Mouse (Mus musculus) CH12.LX (cell line): ENCODE data around the gene Rsl24d1. TPM values are rescaled to one million over a fixed set of nuclear protein-coding genes. Genes with fewer than 3 reads are reported as not detected.

Experiments used
- DNase-seq: peaks from one replicate; pipeline ENCODE4 v3.0.0-alpha.2; 2013; ENCODE audit errors: extremely low read depth
- H3K27ac ChIP-seq: 2 replicates; pipeline ENCODE4 v1.5.1; 2012; ENCODE audit warnings: low read depth, mild to moderate bottlenecking, control low read depth, moderate library complexity; ENCODE audit not compliant: insufficient read depth
- H3K27me3 ChIP-seq: replicated peaks from 2 replicates; pipeline ENCODE3; 2012; ENCODE audit warnings: inconsistent platforms
- H3K36me3 ChIP-seq, 2 experiments: replicated peaks in 1 of 2; 2 replicates each; pipeline versions ENCODE3 to v1.6.1; 2012; ENCODE audit warnings: inconsistent platforms in 1 of 2, low read length in 1 of 2, mild to moderate bottlenecking in 1 of 2, mixed read lengths in 1 of 2, moderate library complexity in 1 of 2; ENCODE audit not compliant: control insufficient read depth in 1 of 2, insufficient read depth in 1 of 2
- H3K4me1 ChIP-seq, 2 experiments: 2 replicates each; pipeline ENCODE4 v1.6.1; 2012; ENCODE audit warnings: inconsistent platforms in 1 of 2, moderate library complexity in 1 of 2; ENCODE audit not compliant: insufficient read depth in 2 of 2, control insufficient read depth in 1 of 2
- H3K4me2 ChIP-seq: 2 replicates; pipeline ENCODE4 v1.6.1; 2012; ENCODE audit warnings: low read depth, mild to moderate bottlenecking, control low read depth; ENCODE audit not compliant: poor library complexity, insufficient read depth, severe bottlenecking
- H3K4me3 ChIP-seq, 3 experiments: fragments of 150-350 bp in 1 of 3; sonication (generic) in 1 of 3; replicated peaks in 1 of 3; 2 replicates each; pipeline versions ENCODE3 to v1.5.1; 2011 to 2012; ENCODE audit warnings: low read depth in 2 of 3, low read length in 2 of 3, mild to moderate bottlenecking in 2 of 3, moderate library complexity in 2 of 3, control low read depth in 1 of 3, improper control_type of control experiment in 1 of 3, inconsistent platforms in 1 of 3, mixed read lengths in 1 of 3; ENCODE audit not compliant: poor library complexity in 1 of 3
- H3K79me2 ChIP-seq: replicated peaks from 2 replicates; pipeline ENCODE4 v1.6.1; 2012; ENCODE audit warnings: mild to moderate bottlenecking, moderate library complexity; ENCODE audit not compliant: control insufficient read depth, poor library complexity, insufficient read depth, severe bottlenecking; ENCODE audit errors: extremely low read depth
- H3K9ac ChIP-seq: 2 replicates; pipeline ENCODE4 v1.6.1; 2012; ENCODE audit warnings: low read depth, mild to moderate bottlenecking, control low read depth, moderate library complexity; ENCODE audit not compliant: insufficient read depth
- H3K9me3 ChIP-seq: replicated peaks from 2 replicates; pipeline ENCODE3; 2012; ENCODE audit warnings: low read length, inconsistent platforms, mixed read lengths
- BHLHE40 ChIP-seq: IDR thresholded peaks from 2 replicates; pipeline ENCODE4 v1.6.1; 2011; ENCODE audit warnings: mild to moderate bottlenecking, low read depth, low read length, improper control_type of control experiment
- CHD2 ChIP-seq: IDR thresholded peaks from 2 replicates; pipeline ENCODE4 v1.6.1; 2011; ENCODE audit warnings: low read length, improper control_type of control experiment
- CTCF ChIP-seq, 2 experiments: IDR thresholded peaks in 1 of 2; conservative IDR thresholded peaks in 1 of 2; 2 replicates each; pipeline ENCODE4 v1.5.1; 2011 to 2012; ENCODE audit warnings: low read depth in 2 of 2, low read length in 2 of 2, improper control_type of control experiment in 1 of 2, inconsistent platforms in 1 of 2, mild to moderate bottlenecking in 1 of 2, moderate library complexity in 1 of 2
- EP300 ChIP-seq: IDR thresholded peaks from 2 replicates; pipeline ENCODE4 v1.6.1; 2011; ENCODE audit warnings: low read length, improper control_type of control experiment
- ETS1 ChIP-seq: conservative IDR thresholded peaks from 2 replicates; pipeline ENCODE4 v1.6.1; 2012; ENCODE audit warnings: low read depth, mild to moderate bottlenecking, inconsistent platforms, low read length, improper control_type of control experiment, moderate library complexity
- GABPA ChIP-seq: IDR thresholded peaks from 2 replicates; pipeline ENCODE4 v1.6.1; 2012; ENCODE audit warnings: low read depth, low read length, improper control_type of control experiment, inconsistent platforms; ENCODE audit not compliant: insufficient replicate concordance
- JUND ChIP-seq: conservative IDR thresholded peaks from 2 replicates; pipeline ENCODE4 v1.6.1; 2011; ENCODE audit warnings: low read depth, low read length, improper control_type of control experiment
- MAFK ChIP-seq: IDR thresholded peaks from 2 replicates; pipeline ENCODE4 v1.6.1; 2011; ENCODE audit warnings: low read length, improper control_type of control experiment; ENCODE audit not compliant: insufficient replicate concordance
- MAX ChIP-seq: IDR thresholded peaks from 2 replicates; pipeline ENCODE4 v1.6.1; 2011; ENCODE audit warnings: low read length, improper control_type of control experiment
- MAZ ChIP-seq: IDR thresholded peaks from 2 replicates; pipeline ENCODE4 v1.6.1; 2012; ENCODE audit warnings: low read depth, mild to moderate bottlenecking, inconsistent platforms, low read length, improper control_type of control experiment, moderate library complexity
- NELFE ChIP-seq: IDR thresholded peaks from 2 replicates; pipeline ENCODE4 v1.6.1; 2011; ENCODE audit warnings: low read depth, low read length, improper control_type of control experiment
- POLR2AphosphoS2 ChIP-seq: IDR thresholded peaks from 2 replicates; pipeline ENCODE4 v1.6.1; 2011; ENCODE audit warnings: low read depth, low read length, improper control_type of control experiment
- SIN3A ChIP-seq: IDR thresholded peaks from 2 replicates; pipeline ENCODE4 v1.6.1; 2012; ENCODE audit warnings: low read length, improper control_type of control experiment, inconsistent platforms
- USF2 ChIP-seq: conservative IDR thresholded peaks from 2 replicates; pipeline ENCODE4 v1.6.1; 2011; ENCODE audit warnings: low read depth, low read length, improper control_type of control experiment
- ZKSCAN1 ChIP-seq: IDR thresholded peaks from 2 replicates; pipeline ENCODE4 v1.6.1; 2012; ENCODE audit warnings: low read depth, inconsistent platforms, low read length, improper control_type of control experiment, borderline replicate concordance
- ZNF384 ChIP-seq: IDR thresholded peaks from 2 replicates; pipeline ENCODE4 v1.6.1; 2012; ENCODE audit warnings: low read depth, low read length, improper control_type of control experiment, inconsistent platforms
- dilution Hi-C: fragments of 300-500 bp; cut with MboI; formaldehyde crosslinking; loops from 2 replicates; pipeline ENCODE4 v1.14.3; 2020; ENCODE audit warnings: low sequenced_read_pairs; ENCODE audit not compliant: extremely low pct_unique_long_range_greater_than_20kb, extremely low pct_ligation_motif_present
- in situ Hi-C: fragments of 300-500 bp; cut with MboI; formaldehyde crosslinking; loops from 3 replicates; pipeline ENCODE4 v1.14.3; 2019; ENCODE audit warnings: low sequenced_read_pairs, low pct_ligation_motif_present, low pct_unique_long_range_greater_than_20kb, mixed read lengths
- polyA plus RNA-seq: library from polyadenylated mRNA; unstranded; fragments of >175 nt; gene quantifications from 2 replicates; pipeline ENCODE4 v1.2.1, GENCODE M21; 2012; ENCODE audit warnings: low read depth; ENCODE audit not compliant: insufficient read length
- total RNA-seq, 2 experiments: library from RNA; depleted of rRNA; stranded (reverse); fragments of 300-350 nt in 1 of 2; fragments of >200 nt in 1 of 2; gene quantifications; 2 replicates each; pipeline ENCODE4 v1.2.3; 2012 to 2014

Rsl24d1 gene
- total and polyA plus RNA-seq, 3 experiments: 108 to 365 (median 202) TPM

GRCm38 (mm10) chr9:73125043-73125570 is 11.9 kb downstream of the Rsl24d1 start:
- DNase-seq: peak; percentile 15
- no peak overlapping the region for H3K27ac ChIP-seq

DNA sequence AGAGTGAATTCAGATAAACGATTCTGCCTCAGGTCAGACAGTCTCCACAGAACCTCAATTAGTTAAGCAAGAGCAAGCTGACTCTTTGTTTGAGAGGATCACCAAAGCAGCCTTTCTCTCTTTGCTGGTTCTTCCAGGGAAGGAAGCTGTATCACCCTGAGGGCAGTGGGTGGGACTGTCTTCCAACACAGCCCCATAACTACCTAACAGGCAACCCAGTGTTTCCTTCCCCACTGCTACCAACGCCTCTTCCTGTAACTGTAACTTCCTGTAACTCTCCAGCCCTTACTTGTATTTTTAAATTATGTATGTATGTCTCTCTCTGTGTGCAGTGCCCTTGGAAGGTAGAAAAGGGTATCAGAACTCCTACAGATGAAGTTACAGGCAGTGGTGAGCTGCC is 14.2 kb downstream of the Rsl24d1 start:
- dilution Hi-C loops (no loop called here), in situ Hi-C loops (no loop called here)
- Histone ChIP-seq H3K4me1 (no peaks in the 10 kb centered on the region), H3K36me3 (peaks cover 57 to 88% of the 10 kb centered on the region in 2 experiments), H3K79me2 (no peaks in the 10 kb centered on the region; the same call in 1 of the 2 replicates), H3K4me2 (no peak overlapping the region), H3K27me3 (no peaks in the 10 kb centered on the region), H3K9me3 (no peaks in the 10 kb centered on the region), H3K4me3 (no peak overlapping the region), H3K27ac (no peak overlapping the region), H3K9ac (no peak overlapping the region)
- DNase-seq: no peak
- no peak for TF ChIP-seq MAFK
- no peak for TF ChIP-seq SIN3A
- no peak for TF ChIP-seq ETS1
- no peak for TF ChIP-seq ZKSCAN1
- TF ChIP-seq MAX: no peak
- TF ChIP-seq NELFE: no peak

More at GRCm38 (mm10) chr9:73125043-73125570, 11.9 kb downstream of the Rsl24d1 start:
- peaks cover 78 to 90% of the 10 kb centered on the region in 2 experiments for H3K36me3 ChIP-seq
- no peaks in the 10 kb centered on the region for H3K4me1 ChIP-seq
- no peaks in the 10 kb centered on the region; the same call in 1 of the 2 replicates for H3K79me2 ChIP-seq
- no peak for TF ChIP-seq ZNF384
- no peak for TF ChIP-seq MAZ
- no peak for TF ChIP-seq POLR2AphosphoS2
- no peak for TF ChIP-seq JUND
- TF ChIP-seq GABPA: no peak
- no peak for TF ChIP-seq SIN3A
- no peak for TF ChIP-seq EP300
- TF ChIP-seq CHD2: no peak
- no peak for TF ChIP-seq USF2
- TF ChIP-seq ETS1: no peak
- TF ChIP-seq CTCF (conservative IDR thresholded peaks at IDR 0.05 in 1 of 2, IDR thresholded peaks at IDR 0.05 in 1 of 2; ENCODE audit: low read depth in 2 of 2, low read length in 2 of 2): no peak
- no peak for TF ChIP-seq BHLHE40
- H3K4me3 ChIP-seq: no peak overlapping the region
- H3K9ac ChIP-seq: no peak overlapping the region
- no peaks in the 10 kb centered on the region for H3K9me3 ChIP-seq
- dilution Hi-C loops: no loop called here
- H3K27me3 ChIP-seq: no peaks in the 10 kb centered on the region
- in situ Hi-C loops: no loop called here
- no peak overlapping the region for H3K4me2 ChIP-seq
